Mouse (Mus musculus): ENCODE measurements at regions not wholly inside any gene's neighbourhood (a gene's known extent, or its start where the extent isn't known, plus 50 kb on each side); places are given as distances from the start of the nearest gene placed in this dataset.

DNA sequence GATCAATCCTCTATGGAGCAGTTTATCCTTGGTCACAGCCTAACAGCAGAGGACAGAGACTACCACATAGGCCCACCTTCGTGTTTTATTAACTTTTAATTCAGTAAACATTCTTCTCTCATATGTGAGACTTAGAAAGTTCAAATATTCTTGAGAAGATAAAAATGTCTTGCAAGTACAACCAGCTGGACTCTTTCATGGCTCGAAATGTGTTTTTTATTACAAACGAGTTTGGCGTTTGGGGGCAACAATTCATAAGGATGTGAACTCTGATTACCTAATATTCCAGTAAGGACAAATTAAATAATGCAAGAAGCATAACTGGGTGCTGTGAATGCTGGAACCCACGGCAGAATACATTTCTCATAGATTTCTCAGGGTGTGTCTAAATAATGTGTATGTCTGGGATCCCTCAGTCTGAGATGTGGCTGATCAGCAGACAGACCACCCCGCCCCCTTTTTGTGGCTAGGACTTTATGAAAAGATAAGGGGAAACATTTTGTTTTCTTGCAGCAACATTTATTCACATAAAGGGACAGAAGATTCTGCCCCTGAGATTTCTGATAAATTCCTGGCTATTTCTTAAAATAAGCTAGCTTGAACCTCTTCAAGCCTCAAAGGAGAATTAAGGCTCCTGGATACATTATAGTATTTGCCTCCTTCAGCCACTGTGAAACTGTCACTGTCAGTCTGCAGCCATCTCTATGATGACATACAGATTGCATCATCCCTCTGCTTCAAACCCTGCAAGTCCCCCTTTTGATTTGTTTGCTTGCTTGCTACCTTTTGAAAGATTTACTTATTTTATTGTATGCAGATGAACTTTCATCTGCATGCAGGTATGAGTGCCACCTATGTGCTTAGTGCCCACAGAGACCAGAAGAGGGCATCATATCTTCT lies 69.2 kb upstream of the Gucy1a1 start:
- DNase-seq, result no peak
- intact Hi-C loops (cut with DNase I), result no loop called here

DNA sequence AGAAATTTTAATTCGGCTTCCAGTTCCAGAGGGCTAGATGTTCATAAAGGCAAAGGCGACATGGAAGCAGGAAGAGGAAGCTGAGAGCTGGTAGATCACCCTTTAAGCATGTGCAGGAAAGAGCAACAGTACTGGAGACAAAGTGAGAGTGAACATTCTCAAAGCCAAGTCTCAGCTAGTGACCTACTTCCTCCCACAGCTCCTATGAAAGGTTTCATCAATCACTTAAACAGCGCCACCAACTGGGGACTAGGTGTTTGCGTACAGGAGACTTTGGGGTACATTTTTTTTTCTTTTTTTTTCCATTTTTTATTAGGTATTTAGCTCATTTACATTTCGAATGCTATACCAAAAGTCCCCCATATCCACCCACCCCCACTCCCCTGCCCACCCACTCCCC lies 61.7 kb upstream of the Gucy1a1 start:
- intact Hi-C loops (cut with DNase I), result no loop called here
- DNase-seq, result no peak
